Mouse (Mus musculus): ENCODE results near the gene Gm20388.

GRCm38 (mm10) chr8:120631441-120632375 is 721.1 kb downstream of the Gm20388 start:
- TF ChIP-seq POLR2A (IDR thresholded peaks at IDR 0.05; ENCODE audit: insufficient read depth, low read length): no peak
- TF ChIP-seq CTCF (IDR thresholded peaks at IDR 0.05; ENCODE audit: low read depth, low read length): no peak
- TF ChIP-seq EP300 (IDR thresholded peaks at IDR 0.05; ENCODE audit: insufficient read depth, low read depth, low read length): no peak; the same call in 1 of the 2 replicates

Data from ES-Bruce4 (cell line).